Mouse (Mus musculus): Measurements from ENCODE around the gene Tox2. TPM values are rescaled to one million over a fixed set of nuclear protein-coding genes. Genes with fewer than 3 reads are reported as not detected.

Gene Tox2
- polyA plus RNA-seq, 1 experiment: 4.5 TPM

DNA sequence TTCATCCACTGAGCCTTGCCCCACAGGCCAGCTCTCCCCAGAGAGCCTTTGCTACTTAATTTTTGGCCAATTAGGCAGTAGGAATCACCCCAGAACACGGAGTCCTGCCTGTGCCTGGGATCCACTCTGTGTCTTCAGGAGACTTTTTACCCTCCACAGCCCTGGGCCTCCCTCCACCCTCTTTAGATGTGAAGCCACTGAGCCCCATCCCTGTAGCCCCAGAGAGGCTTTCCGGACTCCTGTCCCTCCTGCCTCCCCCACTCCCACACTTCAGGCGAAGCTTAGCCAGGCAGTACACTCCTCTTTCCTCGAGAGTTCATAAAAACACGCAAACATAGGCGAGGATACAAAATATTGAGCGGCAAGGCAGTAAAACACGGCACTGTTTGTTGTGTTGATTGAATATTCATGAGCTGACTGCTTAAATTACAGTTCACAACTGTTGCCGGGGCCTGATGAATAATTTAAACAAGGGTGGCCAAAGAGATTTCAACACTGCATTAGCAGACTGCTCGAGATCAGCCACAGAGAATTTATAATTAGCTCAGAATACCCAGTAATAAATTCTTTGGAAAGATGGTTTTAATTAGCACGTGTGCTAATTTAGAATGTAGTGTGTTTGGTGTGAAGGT is 94.2 kb downstream of the Tox2 start:
- TF ChIP-seq FLI1 (IDR thresholded peaks at IDR 0.05; ENCODE audit: low read length) (no peak), GATA1 (IDR thresholded peaks at IDR 0.05; ENCODE audit: borderline replicate concordance, low read length) (no peak)
- Histone ChIP-seq H3K36me3 (replicated peaks; ENCODE audit: low read length) (no peaks in the 10 kb centered on the region), H3K4me3 (replicated peaks) (no peak overlapping the region), H3K27me3 (replicated peaks) (peaks cover 82% of the 10 kb centered on the region), H3K9me3 (peaks cover 24% of the 10 kb centered on the region), H3K4me1 (no peaks in the 10 kb centered on the region)

DNA sequence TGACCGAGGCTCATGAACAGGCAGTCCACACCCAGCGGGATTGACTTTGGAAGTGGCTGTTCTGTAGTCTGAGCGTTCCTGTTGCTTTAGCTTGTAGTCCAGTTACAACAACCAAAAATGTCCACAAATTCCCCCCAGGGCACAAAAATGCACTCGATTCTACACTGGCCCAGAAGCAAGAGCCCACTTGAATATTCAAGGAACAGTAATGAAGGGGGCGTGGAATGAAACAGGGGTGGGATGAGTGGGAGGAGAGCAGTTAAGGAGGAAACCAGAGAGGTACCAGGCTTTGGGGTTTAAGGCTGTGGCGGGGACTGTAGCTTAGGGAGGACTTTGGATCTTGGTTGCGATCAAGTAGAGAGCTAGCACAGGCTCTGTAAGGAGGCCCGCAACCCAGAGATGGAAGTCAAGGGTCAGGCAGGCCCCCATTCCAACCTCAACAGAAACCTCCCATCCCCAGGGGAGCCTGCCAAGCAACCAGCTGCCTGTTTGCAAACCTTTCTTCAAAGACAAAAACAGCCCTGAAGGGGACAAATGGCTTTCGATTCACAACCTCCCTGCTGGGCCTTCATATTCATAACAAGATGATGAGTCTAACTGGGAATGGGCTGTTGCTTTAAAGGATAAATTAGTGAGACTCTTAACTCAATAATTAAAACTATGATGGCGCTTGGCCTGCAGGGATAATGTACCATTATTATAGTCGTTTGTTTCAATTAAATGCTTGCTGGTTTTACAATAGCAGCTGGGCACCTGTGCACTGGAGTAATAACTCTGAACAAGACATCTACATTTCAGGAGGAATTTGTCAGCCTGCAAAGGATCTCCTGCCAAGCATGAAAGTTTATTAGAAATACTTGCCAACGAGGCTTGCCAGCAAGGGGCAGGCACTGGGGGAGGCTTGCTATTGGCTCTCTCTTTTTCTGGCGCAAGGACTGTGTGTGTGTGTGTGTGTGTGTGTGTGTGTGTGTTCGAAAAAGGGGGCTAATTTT is 97.4 kb downstream of the Tox2 start:
- TF ChIP-seq FLI1 (IDR thresholded peaks at IDR 0.05; ENCODE audit: low read length) (no peak), GATA1 (IDR thresholded peaks at IDR 0.05; ENCODE audit: borderline replicate concordance, low read length) (no peak)
- Histone ChIP-seq H3K4me3 (replicated peaks) (no peak overlapping the region), H3K36me3 (replicated peaks; ENCODE audit: low read length) (no peaks in the 10 kb centered on the region), H3K4me1 (no peaks in the 10 kb centered on the region), H3K27me3 (replicated peaks) (peaks cover 85% of the 10 kb centered on the region), H3K9me3 (peaks cover 6% of the 10 kb centered on the region)

DNA sequence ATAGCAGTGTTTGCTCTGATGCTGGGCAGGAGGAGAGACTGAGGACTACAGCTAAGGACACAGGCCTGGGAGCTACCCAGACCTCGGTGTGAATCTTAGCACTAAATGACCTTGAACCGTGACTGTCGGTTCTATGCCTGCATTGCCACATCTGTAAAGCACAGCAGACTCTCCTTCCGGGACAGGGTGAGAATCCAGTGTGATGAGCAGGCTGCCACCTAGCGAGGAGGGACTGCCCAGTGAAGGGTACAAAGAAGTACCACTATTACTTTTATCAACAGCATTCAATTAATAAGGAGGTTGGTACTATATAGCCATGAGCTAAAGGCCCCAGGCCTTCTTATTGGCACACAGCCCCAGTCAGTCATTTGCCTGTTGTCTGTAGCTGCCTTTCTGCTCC is 98.7 kb downstream of the Tox2 start:
- TF ChIP-seq GATA1 (IDR thresholded peaks at IDR 0.05; ENCODE audit: borderline replicate concordance, low read length) (no peak), FLI1 (IDR thresholded peaks at IDR 0.05; ENCODE audit: low read length) (no peak)
- Histone ChIP-seq H3K4me3 (replicated peaks) (no peak overlapping the region), H3K36me3 (replicated peaks; ENCODE audit: low read length) (no peaks in the 10 kb centered on the region), H3K9me3 (peaks cover 6% of the 10 kb centered on the region), H3K4me1 (no peaks in the 10 kb centered on the region), H3K27me3 (replicated peaks) (peaks cover 78% of the 10 kb centered on the region)

DNA sequence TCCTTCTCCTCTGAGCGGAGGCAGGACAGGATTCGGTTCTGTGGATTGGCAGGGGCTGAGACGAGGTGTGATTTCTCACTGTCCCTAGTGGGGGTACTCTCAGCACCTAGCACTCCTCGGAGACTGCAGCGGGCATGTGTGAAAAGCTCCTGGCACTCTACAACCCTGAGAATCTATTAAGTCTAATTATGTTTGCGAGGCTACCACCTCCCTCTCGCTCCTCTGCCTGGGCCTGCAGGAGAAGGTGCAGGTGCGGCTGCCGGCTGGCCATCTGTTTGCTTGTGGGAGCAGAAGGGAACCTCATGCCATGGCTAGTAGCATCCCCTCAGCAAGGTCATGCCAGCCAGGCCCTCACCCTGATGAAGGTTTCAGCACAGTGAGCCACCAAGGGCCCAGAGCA is 100.1 kb downstream of the Tox2 start:
- Histone ChIP-seq H3K27me3 (replicated peaks) (peaks cover 70% of the 10 kb centered on the region), H3K4me1 (no peaks in the 10 kb centered on the region)

DNA sequence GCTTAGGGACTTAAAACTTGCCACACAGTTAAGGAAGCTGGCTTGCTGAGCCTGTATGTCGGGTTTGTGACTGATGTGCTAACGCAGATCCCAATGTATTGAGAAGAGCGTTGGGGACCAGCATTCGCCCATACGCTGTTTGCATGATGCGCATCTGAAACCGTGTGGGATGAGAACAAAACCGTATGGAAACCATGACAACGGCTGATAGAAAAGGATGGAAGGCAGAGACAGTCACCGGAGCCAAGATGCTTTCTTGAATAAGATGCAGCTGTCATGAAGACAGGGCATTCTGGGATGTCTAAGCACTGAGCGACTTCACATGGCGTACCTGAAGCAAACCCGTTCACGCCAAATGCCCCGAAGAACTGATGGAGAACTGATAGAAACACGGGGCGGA is 106.5 kb downstream of the Tox2 start:
- TF ChIP-seq FLI1 (IDR thresholded peaks at IDR 0.05; ENCODE audit: low read length) (no peak), GATA1 (IDR thresholded peaks at IDR 0.05; ENCODE audit: borderline replicate concordance, low read length) (no peak)
- no peaks in the 10 kb centered on the region for H3K36me3 ChIP-seq (replicated peaks; ENCODE audit: low read length)
- H3K9me3 ChIP-seq: no peaks in the 10 kb centered on the region
- no peaks in the 10 kb centered on the region for H3K4me1 ChIP-seq
- H3K4me3 ChIP-seq (replicated peaks): no peak overlapping the region
- H3K27me3 ChIP-seq (replicated peaks): peaks cover 43% of the 10 kb centered on the region

More for the DNA sequence above, 100.1 kb downstream of the Tox2 start:
- no peaks in the 10 kb centered on the region for H3K36me3 ChIP-seq (replicated peaks; ENCODE audit: low read length)
- no peak for TF ChIP-seq GATA1 (IDR thresholded peaks at IDR 0.05; ENCODE audit: borderline replicate concordance, low read length)
- TF ChIP-seq FLI1 (IDR thresholded peaks at IDR 0.05; ENCODE audit: low read length): no peak
- no peak overlapping the region for H3K4me3 ChIP-seq (replicated peaks)
- H3K9me3 ChIP-seq: 0 out of 2 replicates have a peak, but pooled peaks cover 1% of the 10 kb centered on the region

DNA sequence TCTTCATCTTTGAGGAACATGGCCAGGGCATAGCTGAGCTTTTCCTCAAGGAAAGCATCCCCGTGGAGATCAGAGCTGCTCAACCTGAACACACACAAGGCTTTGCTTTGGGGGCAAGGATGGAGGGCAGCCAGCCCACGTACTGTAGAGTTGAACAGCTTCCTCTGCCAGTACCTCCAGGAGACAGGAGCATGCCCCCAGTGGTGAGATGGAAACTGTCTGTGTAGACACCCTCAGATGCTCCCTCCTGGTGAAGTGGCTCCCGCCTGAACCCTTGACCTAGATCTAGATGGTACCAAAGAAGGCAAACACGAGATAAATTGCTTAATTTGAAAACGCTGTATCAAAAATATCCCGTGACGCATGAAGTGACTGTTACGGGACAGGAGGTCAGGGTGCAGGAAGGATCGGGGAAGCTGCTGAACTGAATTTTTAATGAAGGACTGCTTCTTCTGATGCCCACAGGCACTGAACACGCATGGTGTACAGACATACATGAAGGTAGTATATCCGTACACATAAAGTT is 107.3 kb downstream of the Tox2 start:
- H3K27me3 ChIP-seq (replicated peaks): peaks cover 43% of the 10 kb centered on the region
- H3K4me1 ChIP-seq: no peaks in the 10 kb centered on the region
- H3K4me3 ChIP-seq (replicated peaks): no peak overlapping the region

DNA sequence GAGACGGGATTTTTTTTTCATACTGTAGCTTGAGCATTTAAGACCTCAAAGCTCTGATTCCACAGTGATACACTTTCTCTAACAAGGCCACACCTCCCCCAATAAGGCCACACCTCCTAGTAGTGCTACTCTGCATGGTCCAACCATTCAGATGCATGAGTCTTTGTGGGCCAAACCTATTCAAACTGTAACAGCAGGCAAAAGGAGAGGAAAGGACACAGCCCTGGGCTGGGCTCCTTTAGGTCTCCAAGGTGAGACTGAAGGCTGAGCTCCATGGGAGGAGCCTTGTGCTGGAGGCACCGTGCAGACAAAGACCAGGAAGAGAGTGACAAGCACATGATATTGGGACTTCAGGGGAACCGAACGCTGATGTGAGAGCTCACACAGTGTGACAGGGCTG is 114.4 kb downstream of the Tox2 start:
- Histone ChIP-seq H3K27me3 (replicated peaks) (peaks cover 80% of the 10 kb centered on the region), H3K36me3 (replicated peaks; ENCODE audit: low read length) (no peaks in the 10 kb centered on the region), H3K9me3 (peaks cover 8% of the 10 kb centered on the region; the same call in 1 of the 2 replicates), H3K4me1 (no peaks in the 10 kb centered on the region), H3K4me3 (replicated peaks) (no peak overlapping the region)
- TF ChIP-seq FLI1 (IDR thresholded peaks at IDR 0.05; ENCODE audit: low read length) (no peak), GATA1 (IDR thresholded peaks at IDR 0.05; ENCODE audit: borderline replicate concordance, low read length) (no peak)

More for the DNA sequence above, 107.3 kb downstream of the Tox2 start:
- no peaks in the 10 kb centered on the region for H3K9me3 ChIP-seq
- H3K36me3 ChIP-seq (replicated peaks; ENCODE audit: low read length): no peaks in the 10 kb centered on the region
- TF ChIP-seq FLI1 (IDR thresholded peaks at IDR 0.05; ENCODE audit: low read length) (no peak), GATA1 (IDR thresholded peaks at IDR 0.05; ENCODE audit: borderline replicate concordance, low read length) (no peak)

DNA sequence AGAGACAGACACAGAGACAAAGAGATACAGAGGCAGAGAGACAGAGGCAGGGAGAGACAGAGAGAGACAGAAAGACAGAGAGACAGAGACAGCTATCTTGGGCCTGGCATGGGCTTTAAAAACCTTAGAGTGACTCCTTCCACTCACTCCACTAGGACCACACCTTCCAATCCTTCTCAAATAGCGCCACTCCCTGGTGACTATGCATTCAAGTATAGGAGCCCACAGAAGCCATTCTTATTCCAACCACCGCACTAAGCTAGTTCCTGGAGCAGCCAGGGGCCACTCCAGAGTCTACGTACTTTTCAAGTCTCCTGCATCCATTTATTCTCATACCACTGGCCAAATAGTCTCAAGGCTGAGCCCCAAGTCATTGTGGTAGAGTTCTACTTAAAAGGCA is 115.9 kb downstream of the Tox2 start:
- Histone ChIP-seq H3K36me3 (replicated peaks; ENCODE audit: low read length) (no peaks in the 10 kb centered on the region), H3K4me1 (peaks cover 5% of the 10 kb centered on the region), H3K27me3 (replicated peaks) (peaks cover 83% of the 10 kb centered on the region), H3K4me3 (replicated peaks) (no peak overlapping the region), H3K9me3 (peaks cover 8% of the 10 kb centered on the region; the same call in 1 of the 2 replicates)
- TF ChIP-seq GATA1 (IDR thresholded peaks at IDR 0.05; ENCODE audit: borderline replicate concordance, low read length): no peak
- TF ChIP-seq FLI1 (IDR thresholded peaks at IDR 0.05; ENCODE audit: low read length): no peak

DNA sequence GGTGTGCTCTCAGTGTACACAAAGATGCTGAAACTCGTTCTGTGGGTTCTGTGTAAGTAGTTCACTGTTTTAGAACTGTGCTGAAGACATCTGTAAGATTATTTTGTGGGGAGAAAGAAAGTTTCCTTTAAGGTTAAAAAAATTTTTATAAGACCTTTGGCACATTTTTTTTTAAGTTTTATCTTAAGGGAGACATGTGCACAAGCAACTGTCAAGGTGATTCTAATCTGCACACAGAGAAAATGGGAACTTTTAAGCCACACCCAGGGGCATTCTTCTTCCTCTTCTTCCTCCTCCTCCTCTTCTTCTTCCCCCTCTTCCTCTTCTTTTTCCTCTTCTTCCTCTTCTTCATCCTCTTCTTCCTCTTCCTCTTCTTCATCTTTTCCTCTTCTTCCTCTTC is 120.2 kb downstream of the Tox2 start:
- peaks cover 81% of the 10 kb centered on the region for H3K27me3 ChIP-seq (replicated peaks)
- 0 out of 2 replicates have a peak, but pooled peaks cover 5% of the 10 kb centered on the region for H3K9me3 ChIP-seq
- no peaks in the 10 kb centered on the region for H3K36me3 ChIP-seq (replicated peaks; ENCODE audit: low read length)
- no peak for TF ChIP-seq FLI1 (IDR thresholded peaks at IDR 0.05; ENCODE audit: low read length)
- no peak for TF ChIP-seq GATA1 (IDR thresholded peaks at IDR 0.05; ENCODE audit: borderline replicate concordance, low read length)
- no peak overlapping the region for H3K4me3 ChIP-seq (replicated peaks)
- H3K4me1 ChIP-seq: peaks cover 5% of the 10 kb centered on the region

Data from megakaryocyte, embryonic 14.5 days (primary cell).